Mouse (Mus musculus): Measurements from ENCODE around the gene Cyp2j5.
"Not testable (repeated sequence)": the region's sequence is repeated elsewhere in the genome, so short reads cannot be mapped to it uniquely, and the experiment has no call there.

Gene Cyp2j5

GRCm38 (mm10) chr4:96663991-96664390, at the start of gene Cyp2j5:
TSS of gene Cyp2j5 (minus strand) at chr4:96664154.
- DNase-seq = no peak

GRCm38 (mm10) chr4:96705281-96705951, 41.5 kb upstream of the Cyp2j5 start:
- peak; percentile 56 for DNase-seq

- DNase-seq = no peak
Measured at GRCm38 (mm10) chr4:96698218-96698561, 34.2 kb upstream of the Cyp2j5 start.

GRCm38 (mm10) chr4:96697511-96698217, 33.7 kb upstream of the Cyp2j5 start:
- no peak for DNase-seq

- DNase-seq = peak; percentile 33
Measured at GRCm38 (mm10) chr4:96696614-96697360, 32.8 kb upstream of the Cyp2j5 start.

GRCm38 (mm10) chr4:96687358-96687803, 23.4 kb upstream of the Cyp2j5 start:
- no peak for DNase-seq

- no peak for DNase-seq
Measured at GRCm38 (mm10) chr4:96683474-96683873, 19.5 kb upstream of the Cyp2j5 start.

- no peak for DNase-seq
Measured at GRCm38 (mm10) chr4:96680966-96681365, 17.0 kb upstream of the Cyp2j5 start.

GRCm38 (mm10) chr4:96680233-96680632, 16.3 kb upstream of the Cyp2j5 start:
- DNase-seq = no peak

- DNase-seq = no peak
Measured at GRCm38 (mm10) chr4:96664668-96665454, 907 bp upstream of the Cyp2j5 start.

- DNase-seq = no peak
Measured at GRCm38 (mm10) chr4:96635455-96635854, 28.5 kb downstream of the Cyp2j5 start.

GRCm38 (mm10) chr4:96622474-96622873, 41.5 kb downstream of the Cyp2j5 start:
- no peak for DNase-seq

GRCm38 (mm10) chr4:96591791-96592150, 72.2 kb downstream of the Cyp2j5 start:
- DNase-seq = peak; percentile 80

- peak; percentile 85 for DNase-seq
Measured at GRCm38 (mm10) chr4:96590911-96591790, 72.8 kb downstream of the Cyp2j5 start, which contains the start of gene Cyp2j9. TSS of gene Cyp2j9 (minus strand) at chr4:96591578.

GRCm38 (mm10) chr4:96581425-96582088, 82.4 kb downstream of the Cyp2j5 start:
- no peak for DNase-seq

GRCm38 (mm10) chr4:96580351-96580750, 83.6 kb downstream of the Cyp2j5 start:
- not testable (repeated sequence) for DNase-seq

Data from lung, postnatal 36 days (tissue).